Mouse (Mus musculus): ENCODE measurements around the gene Dlg2. TPM values are rescaled to one million over a fixed set of nuclear protein-coding genes. Genes with fewer than 3 reads are reported as not detected.
A peak's percentile ranks its signal among the peaks of the same experiment; 100 is the strongest.

Dlg2 gene
- polyA plus RNA-seq, 1 experiment = 38.6 TPM

DNA sequence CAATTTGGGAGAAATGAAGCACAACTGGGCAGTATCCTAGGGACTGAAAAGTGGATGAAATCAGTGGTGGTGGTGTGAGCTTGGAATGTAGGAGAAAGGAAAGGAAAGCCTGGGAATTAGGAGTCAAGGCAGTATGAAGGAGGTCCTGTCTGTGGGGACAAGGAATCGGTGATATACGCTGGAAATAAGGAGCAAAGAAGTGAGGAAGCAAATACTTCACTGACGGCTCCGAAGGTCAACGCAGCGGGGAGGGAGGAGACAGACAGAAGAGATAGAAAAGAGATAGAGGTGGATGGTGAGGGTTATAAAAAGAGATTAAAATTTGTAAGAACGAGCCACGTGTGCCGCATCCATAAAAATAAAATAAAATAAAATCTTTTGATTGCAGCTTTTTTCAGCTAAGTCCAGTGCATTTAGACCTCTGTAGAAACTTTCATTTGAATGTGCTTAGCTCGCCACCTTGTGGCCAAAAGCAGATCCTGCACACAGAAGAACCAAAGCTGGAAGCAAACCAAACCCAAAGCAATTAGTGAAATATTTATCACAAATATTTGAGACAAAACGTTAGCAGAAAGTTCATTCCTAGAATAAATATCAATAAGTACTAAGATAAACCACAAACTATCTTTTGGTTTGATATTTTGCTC, 955.2 kb downstream of the Dlg2 start:
- peak; percentile 82 for DNase-seq (ENCODE audit: low read depth)
- TF ChIP-seq CTCF (IDR thresholded peaks at IDR 0.05; ENCODE audit: borderline replicate concordance, extremely low read depth, insufficient read depth, insufficient read length) (peak; percentile 85), POLR2A (IDR thresholded peaks at IDR 0.05; ENCODE audit: borderline replicate concordance, extremely low read depth, insufficient read depth, insufficient read length, poor library complexity, severe bottlenecking) (no peak)

DNA sequence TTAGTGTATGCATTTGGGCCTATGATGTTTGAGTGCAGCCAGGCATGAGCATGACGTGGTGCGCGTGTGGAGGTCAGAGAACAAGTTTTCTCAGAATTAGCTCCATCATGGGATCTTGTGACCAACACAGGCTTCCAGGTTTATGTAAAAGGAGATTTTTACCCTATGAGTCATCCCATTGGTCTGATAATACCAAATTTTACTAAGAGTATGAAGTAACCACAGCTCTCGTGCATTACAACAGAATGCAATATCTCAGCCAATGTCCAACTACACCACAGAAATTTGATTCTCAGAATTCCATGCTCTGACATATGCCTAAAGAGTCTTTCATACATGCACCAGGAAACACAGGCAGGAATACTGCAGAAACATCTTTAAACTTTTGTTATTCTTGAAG, 956.1 kb downstream of the Dlg2 start:
- TF ChIP-seq POLR2A (IDR thresholded peaks at IDR 0.05; ENCODE audit: borderline replicate concordance, extremely low read depth, insufficient read depth, insufficient read length, poor library complexity, severe bottlenecking) = no peak

DNA sequence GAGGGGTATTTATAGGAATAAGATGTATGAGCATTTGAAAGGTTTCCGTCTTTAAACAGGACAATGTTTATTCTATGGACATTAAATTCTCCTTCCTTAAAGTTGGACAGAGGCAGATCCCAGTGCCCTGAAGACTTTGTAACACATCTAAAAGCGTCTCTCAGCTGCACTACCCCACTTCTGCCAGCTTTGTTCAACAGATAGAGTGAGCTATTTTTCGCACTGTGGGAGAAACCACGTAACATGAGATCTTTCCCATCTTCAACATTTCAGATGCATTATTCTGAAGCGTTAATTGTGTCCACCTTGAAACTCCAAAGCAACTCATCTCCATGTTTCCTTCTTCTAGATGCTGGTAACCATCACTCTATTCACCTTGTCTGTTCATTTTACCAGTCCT, 958.3 kb downstream of the Dlg2 start:
- TF ChIP-seq POLR2A (IDR thresholded peaks at IDR 0.05; ENCODE audit: borderline replicate concordance, extremely low read depth, insufficient read depth, insufficient read length, poor library complexity, severe bottlenecking) = no peak
- TF ChIP-seq CTCF (IDR thresholded peaks at IDR 0.05; ENCODE audit: borderline replicate concordance, extremely low read depth, insufficient read depth, insufficient read length) = no peak
- DNase-seq (ENCODE audit: low read depth) = no peak

More for the DNA sequence above, 956.1 kb downstream of the Dlg2 start:
- no peak for DNase-seq (ENCODE audit: low read depth)

DNA sequence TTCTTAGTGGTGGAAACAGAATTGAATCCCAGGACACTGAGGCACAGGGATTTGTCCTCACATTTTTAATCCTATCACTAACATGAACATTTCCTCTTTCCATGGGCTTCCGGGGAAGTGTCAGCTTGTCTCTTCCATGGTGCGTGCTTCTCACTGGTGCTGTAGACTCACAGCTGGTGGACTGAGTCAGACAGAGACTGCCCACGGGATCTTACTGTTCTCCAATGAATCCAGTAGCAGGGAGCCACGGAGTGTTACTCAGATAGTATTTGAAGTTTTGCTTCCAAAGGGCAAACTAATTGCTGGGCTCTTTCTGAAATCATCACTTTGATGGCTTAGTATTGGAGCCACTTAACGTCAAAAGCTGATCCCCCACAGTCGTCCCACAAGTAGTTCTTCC, 963.9 kb downstream of the Dlg2 start:
- DNase-seq (ENCODE audit: low read depth) = no peak
- TF ChIP-seq CTCF (IDR thresholded peaks at IDR 0.05; ENCODE audit: borderline replicate concordance, extremely low read depth, insufficient read depth, insufficient read length) (no peak), POLR2A (IDR thresholded peaks at IDR 0.05; ENCODE audit: borderline replicate concordance, extremely low read depth, insufficient read depth, insufficient read length, poor library complexity, severe bottlenecking) (no peak)

DNA sequence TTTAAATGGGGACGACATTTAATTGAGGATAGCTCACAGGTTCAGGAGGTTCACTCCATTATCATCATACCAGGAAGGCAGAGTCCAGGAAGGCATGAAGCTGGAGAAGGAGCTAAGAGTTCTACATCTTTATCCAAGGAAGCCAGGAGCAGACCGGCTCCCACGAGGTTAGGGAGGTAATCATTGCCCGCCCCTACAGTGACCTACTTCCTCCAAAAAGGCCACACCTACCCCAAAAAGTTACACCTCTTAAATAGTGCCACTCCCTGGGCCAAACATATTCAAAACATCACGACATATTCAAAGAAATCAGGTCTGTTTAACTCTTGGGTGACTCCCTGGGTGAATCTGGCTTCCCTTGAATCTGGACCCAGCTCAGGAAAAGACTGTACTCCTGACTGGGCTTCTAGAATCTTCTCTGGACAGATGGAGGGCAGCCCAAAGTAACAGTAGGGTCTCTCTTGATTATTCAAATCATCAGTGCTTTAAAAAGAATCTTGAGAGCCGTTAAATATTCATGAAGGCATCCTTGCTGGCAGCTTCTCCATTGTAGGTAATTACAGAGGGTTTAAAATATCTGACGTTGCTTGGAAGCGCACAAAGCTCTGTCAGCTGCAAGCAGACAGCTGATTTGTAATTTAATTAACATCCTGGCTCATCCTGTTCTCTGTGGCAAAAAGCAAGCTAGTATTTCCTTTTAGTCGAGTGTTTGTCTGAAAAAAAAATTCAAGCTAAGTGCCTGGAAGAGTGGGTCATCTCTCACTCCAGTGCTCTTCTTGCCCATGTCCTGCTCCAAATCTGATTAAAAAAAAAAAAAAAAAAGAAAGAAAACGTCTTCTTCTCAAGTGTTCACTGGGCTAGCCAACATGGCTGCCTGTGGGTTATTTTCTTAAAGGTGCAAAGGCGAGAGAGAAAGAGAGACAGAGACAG, 966.2 kb downstream of the Dlg2 start:
- TF ChIP-seq CTCF (IDR thresholded peaks at IDR 0.05; ENCODE audit: borderline replicate concordance, extremely low read depth, insufficient read depth, insufficient read length) = no peak
- no peak for TF ChIP-seq POLR2A (IDR thresholded peaks at IDR 0.05; ENCODE audit: borderline replicate concordance, extremely low read depth, insufficient read depth, insufficient read length, poor library complexity, severe bottlenecking)
- peak; percentile 95 for DNase-seq (ENCODE audit: low read depth)

DNA sequence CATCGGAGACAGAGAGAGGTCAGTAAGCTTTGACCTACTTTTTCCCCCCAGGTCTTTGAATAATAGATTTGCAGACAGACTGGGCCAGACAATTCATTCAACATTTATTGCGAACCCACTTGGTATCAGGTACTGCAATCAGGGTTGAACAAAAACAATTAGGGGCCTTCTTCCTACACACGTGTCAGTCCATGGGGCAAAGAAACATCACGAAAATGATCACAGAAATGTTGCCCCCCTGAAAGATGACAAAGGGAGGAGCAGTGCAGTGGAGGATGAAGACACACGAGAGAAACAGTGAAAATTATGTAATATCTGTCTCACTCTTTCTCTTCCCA, 966.9 kb downstream of the Dlg2 start:
- DNase-seq (ENCODE audit: low read depth) = no peak
- TF ChIP-seq POLR2A (IDR thresholded peaks at IDR 0.05; ENCODE audit: borderline replicate concordance, extremely low read depth, insufficient read depth, insufficient read length, poor library complexity, severe bottlenecking) = no peak
- TF ChIP-seq CTCF (IDR thresholded peaks at IDR 0.05; ENCODE audit: borderline replicate concordance, extremely low read depth, insufficient read depth, insufficient read length) = no peak

DNA sequence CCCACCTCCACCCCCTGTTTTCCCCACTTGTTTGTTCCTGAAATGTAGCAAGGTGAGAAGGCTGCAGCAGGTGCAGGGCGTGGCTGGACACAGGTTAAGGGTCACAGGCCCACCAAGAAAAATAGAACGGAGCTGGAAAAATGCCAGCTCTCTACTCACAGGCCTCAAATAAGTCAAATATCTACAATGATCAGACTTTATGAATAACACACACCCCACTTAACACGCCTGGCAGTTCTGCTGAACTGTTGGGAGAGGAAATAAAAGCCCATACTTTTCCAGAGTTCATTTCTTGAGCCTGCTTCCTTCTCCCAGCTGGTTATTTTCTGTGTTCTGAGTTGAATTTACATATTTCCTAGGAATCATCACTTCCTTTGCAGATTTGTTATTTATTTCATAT, 967.4 kb downstream of the Dlg2 start:
- no peak for DNase-seq (ENCODE audit: low read depth)
- no peak for TF ChIP-seq CTCF (IDR thresholded peaks at IDR 0.05; ENCODE audit: borderline replicate concordance, extremely low read depth, insufficient read depth, insufficient read length)
- no peak for TF ChIP-seq POLR2A (IDR thresholded peaks at IDR 0.05; ENCODE audit: borderline replicate concordance, extremely low read depth, insufficient read depth, insufficient read length, poor library complexity, severe bottlenecking)

DNA sequence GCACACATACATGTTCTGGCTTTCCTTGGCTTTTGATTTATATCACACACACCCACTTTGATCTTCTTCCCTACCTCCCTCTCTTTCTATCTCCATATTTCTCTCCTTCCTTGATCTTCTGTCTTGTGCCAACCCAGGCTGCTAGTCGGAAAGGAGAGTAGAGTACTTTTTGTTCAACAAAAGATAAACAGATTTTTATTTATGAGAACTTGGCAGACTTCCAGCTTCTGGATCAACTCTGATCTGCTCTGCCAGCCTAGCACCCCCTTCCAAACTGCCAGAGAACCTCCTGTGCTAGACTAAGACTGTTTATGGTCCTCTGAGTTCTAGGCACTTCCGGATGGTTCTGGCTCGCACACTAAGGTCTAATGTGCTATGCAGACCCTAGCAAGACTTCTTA, 968.3 kb downstream of the Dlg2 start:
- no peak for TF ChIP-seq POLR2A (IDR thresholded peaks at IDR 0.05; ENCODE audit: borderline replicate concordance, extremely low read depth, insufficient read depth, insufficient read length, poor library complexity, severe bottlenecking)
- no peak for TF ChIP-seq CTCF (IDR thresholded peaks at IDR 0.05; ENCODE audit: borderline replicate concordance, extremely low read depth, insufficient read depth, insufficient read length)
- DNase-seq (ENCODE audit: low read depth) = peak; percentile 56

DNA sequence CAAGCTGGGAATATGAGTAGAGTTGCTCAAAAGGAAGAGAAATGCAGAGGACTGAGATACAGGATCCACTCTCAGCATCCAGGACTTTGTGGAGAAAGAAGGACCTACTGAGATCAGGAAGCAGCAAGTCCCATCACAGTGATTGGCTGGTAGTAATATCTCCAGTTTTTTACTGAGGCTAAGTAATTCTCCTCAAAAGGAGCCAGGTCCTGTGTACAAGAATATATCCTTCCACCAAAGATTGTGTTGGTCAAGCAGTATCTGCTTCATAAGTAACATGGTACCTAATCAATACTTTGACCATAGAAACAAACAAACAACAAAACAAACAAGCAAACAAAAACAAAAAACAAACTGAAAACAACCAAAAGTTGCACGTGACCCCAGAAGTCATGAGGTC, 980.3 kb downstream of the Dlg2 start:
- no peak for DNase-seq (ENCODE audit: low read depth)
- TF ChIP-seq CTCF (IDR thresholded peaks at IDR 0.05; ENCODE audit: borderline replicate concordance, extremely low read depth, insufficient read depth, insufficient read length) = no peak
- no peak for TF ChIP-seq POLR2A (IDR thresholded peaks at IDR 0.05; ENCODE audit: borderline replicate concordance, extremely low read depth, insufficient read depth, insufficient read length, poor library complexity, severe bottlenecking)

DNA sequence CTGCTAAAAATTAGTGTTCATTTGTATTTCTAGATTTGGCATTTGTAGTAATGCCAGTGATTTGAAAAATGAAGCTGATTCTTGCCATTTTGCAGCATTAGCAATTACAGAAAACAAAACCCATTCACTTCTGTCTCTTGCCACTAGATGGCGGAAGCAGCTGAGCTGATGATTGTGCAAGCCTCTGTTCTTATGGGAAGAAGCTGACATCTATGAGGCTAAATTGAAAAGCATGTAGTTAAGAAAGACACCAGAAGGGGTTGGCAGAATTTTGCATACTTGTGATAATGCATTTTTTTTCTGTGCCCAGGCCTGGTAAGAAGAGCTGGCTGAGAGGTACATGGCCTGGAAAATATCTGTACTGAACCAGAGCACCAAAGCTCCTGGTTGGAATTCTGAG, 980.7 kb downstream of the Dlg2 start:
- TF ChIP-seq POLR2A (IDR thresholded peaks at IDR 0.05; ENCODE audit: borderline replicate concordance, extremely low read depth, insufficient read depth, insufficient read length, poor library complexity, severe bottlenecking) (no peak), CTCF (IDR thresholded peaks at IDR 0.05; ENCODE audit: borderline replicate concordance, extremely low read depth, insufficient read depth, insufficient read length) (peak; percentile 83)
- DNase-seq (ENCODE audit: low read depth) = peak; percentile 94

DNA sequence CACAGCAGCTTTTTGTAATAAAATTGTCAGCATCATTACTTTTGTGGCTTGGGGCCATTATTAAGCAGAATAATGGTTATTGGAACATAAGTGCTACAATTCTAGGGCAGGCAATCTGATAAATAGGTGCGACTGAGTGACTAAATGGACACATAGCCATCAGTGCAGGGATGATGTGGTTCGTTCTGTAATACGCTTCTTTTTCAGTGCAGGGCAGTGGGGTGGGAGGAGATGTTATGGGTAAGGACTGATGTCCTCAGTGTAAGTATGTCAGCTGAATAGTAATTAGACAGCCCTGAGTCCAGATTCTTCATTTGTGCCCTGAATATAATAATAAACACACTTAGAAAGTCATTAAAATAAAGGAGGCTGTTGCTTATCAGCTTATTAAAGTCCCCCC, 984.9 kb downstream of the Dlg2 start:
- TF ChIP-seq CTCF (IDR thresholded peaks at IDR 0.05; ENCODE audit: borderline replicate concordance, extremely low read depth, insufficient read depth, insufficient read length) (no peak), POLR2A (IDR thresholded peaks at IDR 0.05; ENCODE audit: borderline replicate concordance, extremely low read depth, insufficient read depth, insufficient read length, poor library complexity, severe bottlenecking) (no peak)

DNA sequence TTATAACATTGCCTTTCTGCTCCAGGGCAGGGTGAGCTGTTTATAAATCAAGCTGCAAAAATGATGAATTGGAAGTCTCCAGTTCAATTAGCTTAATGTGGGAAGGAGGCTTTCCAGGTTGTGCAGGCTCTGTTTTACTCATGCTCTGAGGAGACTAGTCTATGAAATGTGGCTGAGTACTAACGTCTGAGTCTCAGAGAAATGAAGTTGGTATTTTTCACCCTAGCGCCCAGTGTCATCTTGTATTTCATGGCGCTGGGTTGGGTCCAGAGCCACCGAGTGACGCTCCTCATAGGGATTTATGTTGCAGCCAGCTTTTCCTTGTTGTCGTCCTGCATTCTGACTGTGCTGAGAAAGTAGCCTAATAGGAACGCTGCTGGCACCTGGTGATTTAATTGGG, 986.8 kb downstream of the Dlg2 start:
- DNase-seq (ENCODE audit: low read depth) = peak; percentile 35
- TF ChIP-seq CTCF (IDR thresholded peaks at IDR 0.05; ENCODE audit: borderline replicate concordance, extremely low read depth, insufficient read depth, insufficient read length) (no peak), POLR2A (IDR thresholded peaks at IDR 0.05; ENCODE audit: borderline replicate concordance, extremely low read depth, insufficient read depth, insufficient read length, poor library complexity, severe bottlenecking) (no peak)

More for the DNA sequence above, 984.9 kb downstream of the Dlg2 start:
- no peak for DNase-seq (ENCODE audit: low read depth)

Measured in brain, embryonic 14.5 days (tissue).